Mouse (Mus musculus) liver, postnatal 0 days (tissue): ENCODE measurements around the gene Cfap299.

Experiments used
- CTCF ChIP-seq: sonication (generic); IDR thresholded peaks from 2 replicates; pipeline ENCODE4 v1.5.1; 2016; ENCODE audit warnings: antibody characterized with exemption, low read depth
- EP300 ChIP-seq: IDR thresholded peaks from 2 replicates; pipeline ENCODE4 v1.6.1; 2016; ENCODE audit warnings: antibody characterized with exemption, low read depth, mild to moderate bottlenecking

- TF ChIP-seq CTCF (peak; percentile 36; the same call in 1 of the 2 replicates), EP300 (no peak)
These were observed 377.5 kb downstream of the Cfap299 start for GRCm38 (mm10) chr5:98706597-98706996.
